In the genomic region with DNA sequence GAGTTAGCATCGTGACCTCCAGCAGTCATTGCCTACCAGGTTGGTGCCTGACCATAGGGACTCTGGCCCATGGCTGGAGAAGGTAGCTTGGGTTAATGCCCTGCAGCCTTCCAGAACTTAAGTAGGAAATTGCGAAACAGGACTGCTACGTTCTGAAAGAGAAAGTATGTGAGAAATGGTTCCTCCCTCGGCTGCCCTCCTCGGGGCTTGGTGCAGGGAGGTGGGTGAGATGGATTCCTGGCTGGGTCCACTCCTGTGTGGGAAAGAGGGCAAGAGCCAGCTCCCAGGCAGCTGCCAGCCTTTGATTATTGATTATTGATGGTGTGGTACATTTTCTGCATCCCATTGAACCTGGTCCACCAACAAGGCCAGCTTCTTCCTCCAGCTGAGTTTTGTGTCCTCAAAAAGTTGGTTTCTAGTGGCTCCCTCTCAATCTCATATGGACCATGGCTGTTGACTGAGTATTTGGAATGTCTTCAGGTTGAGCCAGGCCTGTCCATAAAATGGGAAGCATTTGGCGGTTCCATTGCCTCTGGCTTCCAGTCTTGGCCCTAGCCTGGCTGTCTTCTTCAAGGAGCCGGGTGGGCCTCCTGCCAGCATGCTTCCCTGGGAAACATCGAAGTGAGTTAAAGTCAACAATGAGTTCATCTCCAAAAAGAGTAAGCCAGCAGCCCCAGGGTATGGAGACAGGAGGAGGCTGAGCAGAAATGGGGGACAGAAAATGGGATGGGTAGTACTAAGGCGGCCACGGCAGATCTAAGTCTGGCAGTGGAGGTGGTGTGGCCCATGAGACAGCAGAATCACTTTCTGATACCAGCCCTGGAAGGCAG, we compare ENCODE assay signal across 8 mouse cellular contexts. TPM values are rescaled to one million over a fixed set of nuclear protein-coding genes. Genes with fewer than 3 reads are reported as not detected.
DNase-seq lines count a peak whose midpoint lies in the region; ATAC-seq and TF ChIP-seq lines count a peak whose summit lies in the region.

Gene Gnl2, plus strand, starts transcription at position 780 of the 830 bp plus-strand sequence.

- H3K4me2 ChIP-seq in hindbrain, embryonic 14.5 days (replicated peaks) = no peak within 1 kb of the TSS
- no peak within 1 kb of the TSS for H3K4me2 ChIP-seq in liver, embryonic 16.5 days (ENCODE audit: low read depth, low read length)
- H3K4me2 ChIP-seq in neural tube, embryonic 14.5 days (ENCODE audit: low read depth, low read length) = no peak within 1 kb of the TSS

- no peak within 1 kb of the TSS for H3K4me3 ChIP-seq in kidney, adult 2 months (ENCODE audit: insufficient read depth, low read depth, low read length)
- H3K4me3 ChIP-seq in hindbrain, embryonic 14.5 days (replicated peaks; ENCODE audit: low read length) = no peak within 1 kb of the TSS
- H3K4me3 ChIP-seq in liver, embryonic 16.5 days (ENCODE audit: low read depth, low read length) = no peak within 1 kb of the TSS
- no peak within 1 kb of the TSS for H3K4me3 ChIP-seq in neural tube, embryonic 14.5 days (ENCODE audit: low read depth, low read length)

- H3K27me3 ChIP-seq in kidney, adult 2 months (replicated peaks; ENCODE audit: control insufficient read depth, insufficient read depth, low read length) = no peaks in the 10 kb centered on the region
- H3K27me3 ChIP-seq in hindbrain, embryonic 14.5 days (ENCODE audit: control insufficient read depth, insufficient read depth, low read length) = no peaks in the 10 kb centered on the region
- H3K27me3 ChIP-seq in liver, embryonic 16.5 days (ENCODE audit: control insufficient read depth, insufficient read depth, low read depth, low read length) = no peaks in the 10 kb centered on the region
- no peaks in the 10 kb centered on the region for H3K27me3 ChIP-seq in neural tube, embryonic 14.5 days (ENCODE audit: control insufficient read depth, insufficient read depth, low read length)

- ATAC-seq in hindbrain, embryonic 14.5 days (ENCODE audit: low FRiP score) = no peak
- no peak; the same call in 1 of the 2 replicates for ATAC-seq in liver, embryonic 16.5 days (ENCODE audit: low read depth)
- no peak for ATAC-seq in neural tube, embryonic 14.5 days (ENCODE audit: low read depth)

- TF ChIP-seq CTCF in kidney, adult 2 months (conservative IDR thresholded peaks at IDR 0.05; ENCODE audit: insufficient read depth, insufficient read length, low read depth, low read length) = no peak

- H3K4me1 ChIP-seq in kidney, adult 2 months (ENCODE audit: control insufficient read depth, insufficient read depth, low read length) = no peaks in the 10 kb centered on the region
- H3K4me1 ChIP-seq in hindbrain, embryonic 14.5 days (replicated peaks; ENCODE audit: control insufficient read depth, insufficient read depth, low read length) = no peaks in the 10 kb centered on the region
- H3K4me1 ChIP-seq in liver, embryonic 16.5 days (ENCODE audit: control insufficient read depth, low read depth, low read length) = no peaks in the 10 kb centered on the region
- no peaks in the 10 kb centered on the region for H3K4me1 ChIP-seq in neural tube, embryonic 14.5 days (ENCODE audit: control insufficient read depth, insufficient read depth, low read length)

- no peak within 1 kb of the TSS for H3K27ac ChIP-seq in kidney, adult 2 months (ENCODE audit: insufficient read depth, low read depth, low read length)
- H3K27ac ChIP-seq in hindbrain, embryonic 14.5 days = no peak within 1 kb of the TSS
- no peak within 1 kb of the TSS for H3K27ac ChIP-seq in liver, embryonic 16.5 days (ENCODE audit: low read length)
- H3K27ac ChIP-seq in neural tube, embryonic 14.5 days (ENCODE audit: low read depth, low read length) = no peak within 1 kb of the TSS

- no peak for DNase-seq in kidney, adult 2 months
- no peak for DNase-seq in kidney, postnatal 10 days
- DNase-seq in adrenal gland, postnatal 25 days = no peak
- peak; percentile 25 for DNase-seq in gastrocnemius, postnatal 10 days
- DNase-seq in hindbrain, embryonic 14.5 days (ENCODE audit: low spot score) = no peak
- no peak for DNase-seq in right cerebral cortex, postnatal 4 days

- 74% methylated on average over 10 of the region's 10 CpGs for WGBS in kidney, adult 2 months
- 89% methylated on average over 10 of the region's 10 CpGs for WGBS in hindbrain, embryonic 14.5 days
- WGBS in liver, embryonic 16.5 days (ENCODE audit: insufficient replicate concordance) = 55% methylated on average over 10 of the region's 10 CpGs
- 93% methylated on average over 10 of the region's 10 CpGs for WGBS in neural tube, embryonic 14.5 days

- TF ChIP-seq POLR2A in kidney, adult 2 months (IDR thresholded peaks at IDR 0.05; ENCODE audit: low read depth, low read length) = no peak

- no peak within 1 kb of the TSS for H3K9ac ChIP-seq in hindbrain, embryonic 14.5 days
- no peak within 1 kb of the TSS for H3K9ac ChIP-seq in liver, embryonic 16.5 days (ENCODE audit: low read depth, low read length)
- no peak within 1 kb of the TSS for H3K9ac ChIP-seq in neural tube, embryonic 14.5 days (replicated peaks; ENCODE audit: low read depth, low read length)

- no peaks in the 10 kb centered on the region for H3K36me3 ChIP-seq in kidney, adult 2 months (ENCODE audit: control insufficient read depth, insufficient read depth, low read length)
- H3K36me3 ChIP-seq in hindbrain, embryonic 14.5 days (replicated peaks; ENCODE audit: control insufficient read depth, insufficient read depth) = no peaks in the 10 kb centered on the region
- H3K36me3 ChIP-seq in liver, embryonic 16.5 days (ENCODE audit: control insufficient read depth, insufficient read depth) = no peaks in the 10 kb centered on the region
- H3K36me3 ChIP-seq in neural tube, embryonic 14.5 days (ENCODE audit: control insufficient read depth, insufficient read depth, low read length) = no peaks in the 10 kb centered on the region

- no peaks in the 10 kb centered on the region for H3K9me3 ChIP-seq in hindbrain, embryonic 14.5 days (ENCODE audit: control insufficient read depth, low read length)
- no peaks in the 10 kb centered on the region for H3K9me3 ChIP-seq in liver, embryonic 16.5 days (replicated peaks; ENCODE audit: control insufficient read depth, low read length)
- no peaks in the 10 kb centered on the region for H3K9me3 ChIP-seq in neural tube, embryonic 14.5 days (ENCODE audit: control insufficient read depth, low read length)

RNA-seq across cellular contexts. Expression of gene Gnl2, which starts in this region (rescaled TPM):
- 14.3 TPM in 2 replicates for polyA plus RNA-seq in kidney, adult 2 months (2012; rRNA removed)
- 52.7 and 56.7 TPM in 2 replicates for total RNA-seq in adrenal gland, postnatal 25 days (2021)
- total RNA-seq in gastrocnemius, postnatal 10 days (2021) = 10 to 100 TPM; 38.2 to 42.6 TPM
- polyA plus RNA-seq in hindbrain, embryonic 14.5 days (2014; fragmentation: Nextera tagmentation; extraction: Ambion mirVana) = 81.6 and 86.1 TPM in 2 replicates
- 30.1 TPM in 2 replicates for polyA plus RNA-seq in liver, embryonic 16.5 days (2015; fragmentation: Nextera tagmentation; extraction: Ambion mirVana)
- polyA plus RNA-seq in neural tube, embryonic 14.5 days (2014; fragmentation: Nextera tagmentation; extraction: Ambion mirVana) = 89.6 and 99.9 TPM in 2 replicates
